Mouse (Mus musculus) erythroblast, embryonic 14.5 days (primary cell): Measurements from ENCODE around the gene Nell1.

ENCODE experiments used
- GATA1 ChIP-seq: IDR thresholded peaks from 2 replicates; pipeline ENCODE4 v1.6.1; 2012; ENCODE audit warnings: low read length, inconsistent platforms, mixed read lengths
- TAL1 ChIP-seq: IDR thresholded peaks from 3 replicates; pipeline ENCODE4 v1.6.1; 2012; ENCODE audit warnings: low read length, inconsistent platforms, mixed read lengths

DNA sequence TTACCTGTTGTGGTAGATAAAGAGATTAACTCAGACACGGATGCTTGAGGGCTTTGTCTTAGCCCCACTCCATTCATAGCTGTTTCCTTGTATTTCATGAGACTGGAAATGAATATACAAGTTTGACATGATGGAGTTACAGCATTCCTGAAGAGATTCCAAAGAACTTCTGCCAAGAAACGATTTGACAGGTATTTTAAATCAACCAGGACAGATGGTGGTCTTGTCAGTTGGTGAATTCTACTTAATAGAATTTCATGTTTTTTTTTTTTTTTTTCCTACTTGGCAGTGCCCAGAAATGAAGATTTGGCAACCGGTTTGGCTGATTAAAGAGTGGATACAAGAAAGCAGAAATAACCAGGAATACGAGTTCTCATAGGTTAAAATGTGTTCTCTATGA, 24.7 kb downstream of the Nell1 start:
- TF ChIP-seq GATA1 (no peak), TAL1 (no peak)
